Mouse (Mus musculus) limb, embryonic 15.5 days (tissue): ENCODE measurements at regions not wholly inside any gene's neighbourhood (a gene's known extent, or its start where the extent isn't known, plus 50 kb on each side); places are given as distances from the start of the nearest gene placed in this dataset.

Experiments
- ATAC-seq: fragments of 200-750 bp; cut with Nextera tagmentation; 2 replicates; pipeline ENCODE4 v1.8.0; 2017; ENCODE audit warnings: low read depth, moderate TSS enrichment; ENCODE audit not compliant: insufficient number of reproducible peaks, low FRiP score, low TSS enrichment
- H3K27ac ChIP-seq: fragments of 300-500 bp; sonication (generic); 2 replicates; pipeline ENCODE4 v1.5.1; 2015; ENCODE audit warnings: moderate library complexity, mild to moderate bottlenecking, inconsistent platforms
- H3K27me3 ChIP-seq: fragments of 300-500 bp; sonication (generic); 2 replicates; pipeline ENCODE4 v1.6.1; 2015; ENCODE audit warnings: inconsistent platforms
- H3K36me3 ChIP-seq: fragments of 300-500 bp; sonication (generic); 2 replicates; pipeline ENCODE4 v1.6.1; 2015; ENCODE audit warnings: inconsistent platforms
- H3K4me1 ChIP-seq: fragments of 300-500 bp; sonication (generic); 2 replicates; pipeline ENCODE4 v1.6.1; 2015; ENCODE audit warnings: inconsistent platforms
- H3K4me2 ChIP-seq: fragments of 300-500 bp; sonication (generic); 2 replicates; pipeline ENCODE4 v1.6.1; 2015; ENCODE audit warnings: mild to moderate bottlenecking, inconsistent platforms
- H3K4me3 ChIP-seq: fragments of 300-500 bp; sonication (generic); 2 replicates; pipeline ENCODE4 v1.5.1; 2015; ENCODE audit warnings: mild to moderate bottlenecking, inconsistent platforms
- H3K9ac ChIP-seq: fragments of 300-500 bp; sonication (generic); 2 replicates; pipeline ENCODE4 v1.6.1; 2015; ENCODE audit warnings: inconsistent platforms
- H3K9me3 ChIP-seq: fragments of 300-500 bp; sonication (generic); 2 replicates; pipeline ENCODE4 v1.6.1; 2016; ENCODE audit warnings: inconsistent platforms
- WGBS: fragments of 180-500 bp; shearing (Covaris S2); methylation state at CpG from one replicate; pipeline ENCODE4 v1.1.7; 2015; 5-methylcytosine and 5-hydroxymethylcytosine counted together

GRCm38 (mm10) chr15:60476755-60477310 is 376.7 kb downstream of the Fam84b start:
- H3K4me2 ChIP-seq: no peak overlapping the region
- H3K36me3 ChIP-seq: no peaks in the 10 kb centered on the region
- no peaks in the 10 kb centered on the region for H3K4me1 ChIP-seq
- H3K4me3 ChIP-seq: no peak overlapping the region
- no peaks in the 10 kb centered on the region for H3K27me3 ChIP-seq
- H3K9ac ChIP-seq: no peak overlapping the region
- WGBS: 52% methylated on average over 4 of the region's 4 CpGs
- ATAC-seq: no peak
- no peaks in the 10 kb centered on the region for H3K9me3 ChIP-seq
- H3K27ac ChIP-seq: no peak overlapping the region

GRCm38 (mm10) chr15:60475086-60475485 is 378.5 kb downstream of the Fam84b start:
- 51% methylated on average over 3 of the region's 3 CpGs for WGBS

GRCm38 (mm10) chr15:60431916-60432315 is 415.5 kb upstream of the 4933412E24Rik start:
- 52% methylated on average over 1 of the region's 1 CpGs for WGBS
- Histone ChIP-seq H3K4me2 (no peak overlapping the region), H3K27ac (no peak overlapping the region), H3K9ac (no peak overlapping the region), H3K4me3 (no peak overlapping the region), H3K4me1 (no peaks in the 10 kb centered on the region), H3K36me3 (no peaks in the 10 kb centered on the region), H3K27me3 (no peaks in the 10 kb centered on the region), H3K9me3 (no peaks in the 10 kb centered on the region)
- ATAC-seq: no peak

More at GRCm38 (mm10) chr15:60475086-60475485, 378.5 kb downstream of the Fam84b start:
- H3K4me3 ChIP-seq: no peak overlapping the region
- H3K9ac ChIP-seq: no peak overlapping the region
- no peak for ATAC-seq
- no peaks in the 10 kb centered on the region for H3K36me3 ChIP-seq
- no peak overlapping the region for H3K4me2 ChIP-seq
- no peak overlapping the region for H3K27ac ChIP-seq
- no peaks in the 10 kb centered on the region for H3K4me1 ChIP-seq
- H3K9me3 ChIP-seq: no peaks in the 10 kb centered on the region
- no peaks in the 10 kb centered on the region for H3K27me3 ChIP-seq

GRCm38 (mm10) chr15:60419081-60419480 is 402.7 kb upstream of the 4933412E24Rik start:
- Histone ChIP-seq H3K4me2 (no peak overlapping the region), H3K9ac (no peak overlapping the region), H3K4me1 (no peaks in the 10 kb centered on the region), H3K27ac (no peak overlapping the region), H3K36me3 (no peaks in the 10 kb centered on the region), H3K27me3 (no peaks in the 10 kb centered on the region), H3K4me3 (no peak overlapping the region), H3K9me3 (no peaks in the 10 kb centered on the region)
- 53% methylated on average over 1 of the region's 1 CpGs for WGBS
- no peak for ATAC-seq

GRCm38 (mm10) chr15:60392267-60392666 is 375.9 kb upstream of the 4933412E24Rik start:
- no peaks in the 10 kb centered on the region for H3K9me3 ChIP-seq
- no peaks in the 10 kb centered on the region for H3K4me1 ChIP-seq
- 69% methylated on average over 7 of the region's 7 CpGs for WGBS
- no peaks in the 10 kb centered on the region for H3K36me3 ChIP-seq
- H3K4me2 ChIP-seq: no peak overlapping the region
- no peak overlapping the region for H3K4me3 ChIP-seq
- H3K9ac ChIP-seq: no peak overlapping the region
- H3K27me3 ChIP-seq: no peaks in the 10 kb centered on the region
- no peak overlapping the region for H3K27ac ChIP-seq
- no peak for ATAC-seq

GRCm38 (mm10) chr15:60390336-60390735 is 373.9 kb upstream of the 4933412E24Rik start:
- no peak overlapping the region for H3K9ac ChIP-seq
- no peak overlapping the region for H3K27ac ChIP-seq
- no peaks in the 10 kb centered on the region for H3K4me1 ChIP-seq
- no peak for ATAC-seq
- H3K9me3 ChIP-seq: no peaks in the 10 kb centered on the region
- H3K4me2 ChIP-seq: no peak overlapping the region
- WGBS: 89% methylated on average over 1 of the region's 1 CpGs
- no peaks in the 10 kb centered on the region for H3K27me3 ChIP-seq
- H3K36me3 ChIP-seq: no peaks in the 10 kb centered on the region
- H3K4me3 ChIP-seq: no peak overlapping the region

GRCm38 (mm10) chr15:60387962-60388361 is 371.5 kb upstream of the 4933412E24Rik start:
- Histone ChIP-seq H3K27ac (no peak overlapping the region), H3K4me3 (no peak overlapping the region), H3K9ac (no peak overlapping the region), H3K4me1 (no peaks in the 10 kb centered on the region), H3K9me3 (no peaks in the 10 kb centered on the region), H3K27me3 (no peaks in the 10 kb centered on the region), H3K36me3 (no peaks in the 10 kb centered on the region), H3K4me2 (no peak overlapping the region)
- whole genome bisulfite sequencing: 81% methylated on average over 2 of the region's 2 CpGs
- ATAC-seq: no peak
